Mouse (Mus musculus) lung, embryonic 14.5 days (tissue): ENCODE measurements around the gene Grm7. TPM values are rescaled to one million over a fixed set of nuclear protein-coding genes. Genes with fewer than 3 reads are reported as not detected.

Experiments
- ATAC-seq: fragments of 200-750 bp; cut with Nextera tagmentation; 2 replicates; pipeline ENCODE4 v1.8.0; 2017; ENCODE audit warnings: mild to moderate bottlenecking, moderate TSS enrichment, moderate library complexity; ENCODE audit not compliant: insufficient read depth
- DNase-seq: peaks from one replicate; pipeline ENCODE4 v3.0.0-alpha.2; 2015
- H3K27ac ChIP-seq: fragments of 300-500 bp; sonication (generic); 2 replicates; pipeline ENCODE4 v1.5.1; 2014; ENCODE audit warnings: low read depth, mild to moderate bottlenecking, moderate library complexity
- H3K27me3 ChIP-seq: fragments of 300-500 bp; sonication (generic); 2 replicates; pipeline ENCODE4 v1.6.1; 2014; ENCODE audit warnings: low read length, control low read depth; ENCODE audit not compliant: insufficient read depth
- H3K36me3 ChIP-seq: fragments of 300-500 bp; sonication (generic); 2 replicates; pipeline ENCODE4 v1.6.1; 2014; ENCODE audit warnings: control low read depth; ENCODE audit not compliant: insufficient read depth
- H3K4me1 ChIP-seq: fragments of 300-500 bp; sonication (generic); 2 replicates; pipeline ENCODE4 v1.6.1; 2014; ENCODE audit warnings: antibody characterized with exemption, control low read depth; ENCODE audit not compliant: insufficient read depth
- H3K4me2 ChIP-seq: fragments of 300-500 bp; sonication (generic); 2 replicates; pipeline ENCODE4 v1.6.1; 2014; ENCODE audit warnings: mild to moderate bottlenecking
- H3K4me3 ChIP-seq: fragments of 300-500 bp; sonication (generic); 2 replicates; pipeline ENCODE4 v1.5.1; 2014; ENCODE audit warnings: low read depth, low read length
- H3K9ac ChIP-seq: fragments of 300-500 bp; sonication (generic); 2 replicates; pipeline ENCODE4 v1.6.1; 2014
- H3K9me3 ChIP-seq: fragments of 300-500 bp; sonication (generic); 2 replicates; pipeline ENCODE4 v1.6.1; 2016; ENCODE audit warnings: low read depth, low read length, control low read depth
- CTCF ChIP-seq: IDR thresholded peaks from 2 replicates; pipeline ENCODE4 v1.5.1; 2016; ENCODE audit warnings: antibody characterized with exemption, low read depth
- WGBS: fragments of 180-500 bp; shearing (Covaris S2); extraction: QIAGEN DNeasy Blood & Tissue Kit; methylation state at CpG from one replicate; pipeline ENCODE4 v1.1.7; 2014; 5-methylcytosine and 5-hydroxymethylcytosine counted together
- polyA plus RNA-seq: library from polyadenylated mRNA; unstranded; fragments of >200 nt; fragmentation: Nextera tagmentation; extraction: Ambion mirVana; gene quantifications from 2 replicates; pipeline ENCODE4 v1.2.1, GENCODE M21; 2014

Grm7 gene
- polyA plus RNA-seq, 1 experiment from 2014 or later = not detected

DNA sequence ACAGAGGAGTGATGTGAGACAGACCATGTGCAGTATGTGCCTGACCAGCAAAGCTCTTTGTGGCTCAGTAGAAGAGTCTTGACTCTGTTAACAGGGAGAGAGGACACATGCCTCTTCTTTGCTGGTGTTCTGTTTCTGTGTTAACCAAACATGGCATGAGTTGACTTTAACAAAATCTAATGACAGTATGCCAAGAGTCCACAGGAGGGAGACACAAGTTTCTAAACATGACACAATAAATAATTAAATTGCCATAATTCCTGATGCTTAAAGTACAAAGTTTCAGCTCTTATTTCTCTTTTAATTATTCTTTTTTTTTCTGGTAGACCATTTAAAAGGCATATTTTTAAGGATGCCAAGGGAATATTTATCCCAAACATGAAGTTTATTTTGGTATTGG lies 124.2 kb downstream of the Grm7 start:
- H3K27me3 ChIP-seq = no peaks in the 10 kb centered on the region
- no peaks in the 10 kb centered on the region for H3K36me3 ChIP-seq
- H3K4me2 ChIP-seq = no peak overlapping the region
- no peak overlapping the region for H3K27ac ChIP-seq
- no peak for TF ChIP-seq CTCF
- H3K4me3 ChIP-seq = no peak overlapping the region
- ATAC-seq = no peak
- no peak for DNase-seq
- H3K9ac ChIP-seq = no peak overlapping the region
- no peaks in the 10 kb centered on the region for H3K9me3 ChIP-seq
- H3K4me1 ChIP-seq = no peaks in the 10 kb centered on the region

DNA sequence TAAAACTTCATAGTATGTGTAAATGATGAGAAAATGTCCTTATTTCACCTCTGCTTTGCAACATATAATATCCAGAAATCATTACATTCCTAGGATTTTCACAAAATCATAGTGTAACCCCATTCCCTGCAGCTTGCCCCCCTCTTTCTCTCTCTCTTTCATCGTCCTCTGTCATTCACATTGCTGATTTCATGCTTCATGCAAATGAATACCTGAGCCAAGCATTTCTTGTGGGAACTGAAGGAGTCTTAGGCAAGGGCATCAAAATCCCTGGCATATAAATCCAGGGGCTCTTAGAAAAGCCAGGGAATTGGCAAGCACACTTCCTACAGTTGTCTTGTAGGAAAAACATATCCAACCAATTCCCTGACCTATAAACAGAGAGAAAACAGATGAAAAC lies 127.3 kb downstream of the Grm7 start:
- no peak overlapping the region for H3K9ac ChIP-seq
- no peak overlapping the region for H3K27ac ChIP-seq
- H3K4me2 ChIP-seq = no peak overlapping the region
- H3K4me1 ChIP-seq = no peaks in the 10 kb centered on the region
- H3K4me3 ChIP-seq = no peak overlapping the region
- DNase-seq (no peak), ATAC-seq (no peak)
- TF ChIP-seq CTCF = no peak
- 45% methylated on average over 1 of the region's 1 CpGs for WGBS
- no peaks in the 10 kb centered on the region for H3K27me3 ChIP-seq
- no peaks in the 10 kb centered on the region for H3K36me3 ChIP-seq
- H3K9me3 ChIP-seq = no peaks in the 10 kb centered on the region

DNA sequence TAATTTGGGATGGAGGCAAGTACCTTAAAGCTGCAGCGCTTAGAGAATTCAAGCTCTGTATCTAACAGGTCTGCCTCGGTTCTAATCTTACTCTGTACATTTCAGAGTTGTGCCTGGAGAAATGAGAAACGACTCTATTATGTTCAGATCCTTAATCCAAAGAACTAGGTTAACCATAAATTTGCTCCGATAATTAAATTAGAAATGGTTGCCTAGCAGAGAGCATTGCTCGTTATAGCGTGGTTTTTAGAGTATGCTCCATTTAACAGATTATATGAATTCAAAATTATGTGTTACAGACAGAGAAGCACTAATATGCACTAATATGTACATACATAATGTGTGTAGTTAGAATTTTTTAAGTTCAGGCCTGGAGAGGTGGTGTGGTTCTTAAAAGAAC lies 130.7 kb downstream of the Grm7 start:
- H3K36me3 ChIP-seq = no peaks in the 10 kb centered on the region
- no peaks in the 10 kb centered on the region for H3K27me3 ChIP-seq
- H3K4me2 ChIP-seq = no peak overlapping the region
- no peak for DNase-seq
- H3K4me1 ChIP-seq = no peaks in the 10 kb centered on the region
- no peak for ATAC-seq
- 82% methylated on average over 6 of the region's 6 CpGs for WGBS
- H3K9me3 ChIP-seq = no peaks in the 10 kb centered on the region
- H3K4me3 ChIP-seq = no peak overlapping the region
- TF ChIP-seq CTCF = no peak
- H3K9ac ChIP-seq = no peak overlapping the region
- H3K27ac ChIP-seq = no peak overlapping the region

DNA sequence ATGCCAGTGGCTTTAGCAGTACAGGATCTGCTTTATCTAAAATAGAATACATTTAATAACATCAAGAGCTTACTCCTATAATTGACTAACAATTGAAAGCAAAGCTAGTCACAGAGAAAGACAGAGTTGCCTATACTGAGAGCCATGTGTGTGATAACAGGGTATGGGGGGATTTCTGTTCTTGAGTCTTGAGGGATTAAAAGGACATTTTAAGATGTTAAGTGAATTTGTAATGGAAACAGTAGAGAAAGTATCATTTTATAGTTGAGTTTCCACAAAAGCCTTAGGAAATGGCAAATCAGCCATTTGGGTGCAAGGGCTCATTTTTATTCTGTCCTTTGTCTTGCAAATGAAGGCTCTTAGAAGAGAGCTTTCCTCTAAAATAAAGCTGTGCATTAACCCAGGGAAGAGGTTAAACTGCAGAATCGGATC lies 140.1 kb downstream of the Grm7 start:
- TF ChIP-seq CTCF = no peak
- H3K4me2 ChIP-seq = no peak overlapping the region
- no peak overlapping the region for H3K27ac ChIP-seq
- H3K36me3 ChIP-seq = no peaks in the 10 kb centered on the region
- no peak for DNase-seq
- WGBS = 50% methylated on average over 1 of the region's 1 CpGs
- H3K9me3 ChIP-seq = no peaks in the 10 kb centered on the region
- H3K4me1 ChIP-seq = no peaks in the 10 kb centered on the region
- H3K4me3 ChIP-seq = no peak overlapping the region
- no peak for ATAC-seq
- no peak overlapping the region for H3K9ac ChIP-seq
- H3K27me3 ChIP-seq = no peaks in the 10 kb centered on the region

DNA sequence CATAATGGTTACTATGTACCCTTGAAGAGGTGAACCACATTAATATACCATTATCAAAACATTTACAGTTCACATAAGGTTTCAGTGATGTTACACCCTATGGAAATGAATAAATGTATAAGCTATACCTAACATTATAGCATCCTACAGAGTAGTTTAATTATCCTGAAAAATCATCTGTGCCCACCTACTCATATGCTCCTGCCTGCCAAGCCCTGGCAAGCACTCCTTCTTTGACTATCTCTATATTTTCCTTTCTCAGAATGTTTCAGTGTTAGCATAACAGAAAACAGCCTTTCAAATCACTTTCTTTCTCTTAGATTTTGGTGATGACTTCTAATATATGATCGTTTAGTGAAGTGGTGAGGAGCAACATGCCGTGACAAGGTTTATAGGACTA lies 147.3 kb downstream of the Grm7 start:
- no peak for ATAC-seq

DNA sequence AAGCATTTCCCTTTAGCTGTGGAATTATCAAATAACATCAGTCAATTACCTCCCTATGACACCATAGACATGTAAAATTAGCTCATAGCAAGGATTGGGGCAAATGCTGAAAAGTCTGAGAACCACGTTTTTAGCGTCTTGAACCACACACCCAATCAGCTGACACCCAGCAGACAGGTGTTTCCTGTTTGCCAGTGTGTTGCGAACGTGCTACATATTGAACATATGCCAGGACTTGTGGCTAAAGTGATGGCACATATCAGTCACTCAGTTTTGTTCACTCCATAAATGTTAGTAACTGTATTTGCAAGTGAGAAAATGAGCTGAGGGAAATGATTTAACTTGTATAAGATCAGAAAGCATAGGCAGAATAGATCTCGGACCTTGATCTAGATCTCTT lies 162.1 kb downstream of the Grm7 start:
- Histone ChIP-seq H3K4me3 (no peak overlapping the region), H3K27ac (no peak overlapping the region), H3K9ac (no peak overlapping the region), H3K36me3 (no peaks in the 10 kb centered on the region), H3K27me3 (no peaks in the 10 kb centered on the region), H3K4me1 (no peaks in the 10 kb centered on the region), H3K4me2 (no peak overlapping the region), H3K9me3 (no peaks in the 10 kb centered on the region)
- TF ChIP-seq CTCF = no peak
- DNase-seq = no peak
- no peak for ATAC-seq
- 39% methylated on average over 5 of the region's 5 CpGs for WGBS

More for the DNA sequence above, 147.3 kb downstream of the Grm7 start:
- WGBS = 94% methylated on average over 2 of the region's 2 CpGs
- no peak for TF ChIP-seq CTCF
- H3K4me1 ChIP-seq = no peaks in the 10 kb centered on the region
- no peak overlapping the region for H3K27ac ChIP-seq
- no peaks in the 10 kb centered on the region for H3K36me3 ChIP-seq
- H3K9ac ChIP-seq = no peak overlapping the region
- no peak overlapping the region for H3K4me2 ChIP-seq
- DNase-seq = no peak
- H3K27me3 ChIP-seq = no peaks in the 10 kb centered on the region
- H3K9me3 ChIP-seq = no peaks in the 10 kb centered on the region
- H3K4me3 ChIP-seq = no peak overlapping the region

DNA sequence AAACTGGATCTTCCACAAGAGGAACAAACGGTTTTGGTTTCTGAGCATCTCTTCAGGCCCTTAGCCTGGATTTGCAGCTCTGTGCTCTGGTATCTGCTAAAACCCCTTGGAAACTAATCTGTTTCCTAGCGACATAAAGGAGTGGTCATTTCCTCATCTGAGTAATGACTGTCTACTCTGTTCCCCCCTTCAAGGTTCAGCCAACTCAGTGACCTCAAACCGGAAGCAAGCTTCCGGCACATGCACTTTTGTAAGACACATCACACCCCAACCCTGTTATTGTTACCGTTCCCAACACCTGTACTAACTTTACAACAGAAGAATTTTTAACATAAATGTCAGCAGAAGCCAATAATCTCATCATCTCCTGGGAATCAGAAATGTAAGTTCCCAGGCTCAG lies 166.8 kb downstream of the Grm7 start:
- Histone ChIP-seq H3K4me1 (no peaks in the 10 kb centered on the region), H3K4me2 (no peak overlapping the region), H3K36me3 (no peaks in the 10 kb centered on the region), H3K9ac (no peak overlapping the region), H3K4me3 (no peak overlapping the region), H3K9me3 (no peaks in the 10 kb centered on the region), H3K27me3 (no peaks in the 10 kb centered on the region), H3K27ac (no peak overlapping the region)
- 47% methylated on average over 5 of the region's 5 CpGs for WGBS
- TF ChIP-seq CTCF = no peak
- no peak for DNase-seq
- ATAC-seq = no peak

DNA sequence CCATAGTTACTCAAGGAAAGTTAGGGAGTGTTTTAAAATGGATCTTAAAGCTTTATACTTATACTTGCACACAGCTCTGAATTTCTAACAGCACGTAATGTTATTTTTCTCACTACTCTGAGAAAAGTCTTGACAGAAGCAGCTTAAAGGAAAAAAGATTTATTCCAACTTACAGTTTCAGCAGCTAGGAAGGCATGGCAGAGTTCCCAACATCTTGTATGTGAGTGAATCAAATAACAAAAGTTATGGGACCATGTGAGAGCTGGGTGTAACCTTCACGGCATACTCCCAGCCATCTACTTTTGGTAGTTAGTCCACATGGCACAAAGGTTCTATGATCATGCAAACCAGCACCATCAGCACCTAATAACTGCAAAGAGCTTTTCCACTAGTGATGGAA lies 172.9 kb downstream of the Grm7 start:
- H3K9me3 ChIP-seq = no peaks in the 10 kb centered on the region

More for the DNA sequence above, 172.9 kb downstream of the Grm7 start:
- no peak overlapping the region for H3K27ac ChIP-seq
- peak; percentile 2 for DNase-seq
- no peak for TF ChIP-seq CTCF
- no peak overlapping the region for H3K9ac ChIP-seq
- no peaks in the 10 kb centered on the region for H3K4me1 ChIP-seq
- no peak overlapping the region for H3K4me3 ChIP-seq
- ATAC-seq = no peak
- no peaks in the 10 kb centered on the region for H3K36me3 ChIP-seq
- no peaks in the 10 kb centered on the region for H3K27me3 ChIP-seq
- whole genome bisulfite sequencing = 78% methylated on average over 2 of the region's 2 CpGs
- no peak overlapping the region for H3K4me2 ChIP-seq
